In the genomic region with DNA sequence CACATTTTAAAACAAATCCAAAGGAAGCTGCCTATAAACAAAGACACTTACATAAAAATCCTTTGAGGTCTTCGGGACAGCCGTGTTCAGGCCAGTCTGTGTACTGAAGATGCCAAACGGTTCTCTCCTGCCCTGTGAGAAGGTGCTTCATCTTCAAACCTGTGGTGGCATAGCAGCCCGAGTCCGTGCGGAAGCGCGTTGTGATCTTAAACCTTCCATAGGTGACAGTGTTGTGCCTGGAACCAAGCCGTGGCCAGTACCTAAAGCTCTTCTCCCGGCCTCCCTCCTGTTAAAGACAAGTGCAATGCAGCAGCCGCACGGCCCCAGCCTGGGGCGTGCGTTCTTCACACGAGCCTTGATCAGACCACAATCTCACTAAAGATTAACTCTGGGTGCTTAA, we compare ENCODE assay signal across 22 mouse cellular contexts. TPM values are rescaled to one million over a fixed set of nuclear protein-coding genes. Genes with fewer than 3 reads are reported as not detected.
A peak's percentile ranks its signal among the peaks of the same experiment; 100 is the strongest.
DNase-seq lines count a peak whose midpoint lies in the region; ATAC-seq and TF ChIP-seq lines count a peak whose summit lies in the region.
"Had no signal": no experiment of that assay in that cellular context is flagged by ENCODE, and none has a peak within 500 bp of the region (broad histone marks: within the 10 kb centered on the region; RNA-seq: fewer than 3 reads in every experiment).

No protein-coding gene starts in this region.

- H3K27me3 ChIP-seq in heart, embryonic 10.5 days (ENCODE audit: insufficient read depth, poor library complexity, severe bottlenecking), result no peaks in the 10 kb centered on the region
- no peaks in the 10 kb centered on the region for H3K27me3 ChIP-seq in heart, adult 2 months (ENCODE audit: control insufficient read depth, insufficient read depth, low read length)
- H3K27me3 ChIP-seq in neural tube, embryonic 14.5 days (ENCODE audit: control insufficient read depth, insufficient read depth, low read length), result no peaks in the 10 kb centered on the region
- H3K27me3 ChIP-seq in neural tube, embryonic 15.5 days (replicated peaks), result no peaks in the 10 kb centered on the region
- H3K27me3 ChIP-seq: embryonic facial prominence, embryonic 13.5 days; embryonic facial prominence, embryonic 15.5 days; forebrain, embryonic 12.5 days had no signal

- 85% methylated on average over 15 of the region's 15 CpGs for WGBS in heart, embryonic 10.5 days
- WGBS in heart, adult 2 months, result 90% methylated on average over 15 of the region's 15 CpGs
- WGBS in neural tube, embryonic 14.5 days, result 77% methylated on average over 15 of the region's 15 CpGs
- WGBS in neural tube, embryonic 15.5 days, result 71% methylated on average over 15 of the region's 15 CpGs

- DNase-seq in heart, embryonic 10.5 days (ENCODE audit: low spot score), result peak; percentile 61
- DNase-seq in heart, adult 2 months, result no peak
- no peak for DNase-seq in thymus, postnatal 14 days
- DNase-seq: adrenal gland, adult 2 months; adrenal gland, postnatal 10 days; adrenal gland, postnatal 25 days; cerebellum, adult 11 months; cerebellum, adult 18-20 months; cerebellum, adult 8-10 months; cerebellum, adult 9-11 months; cerebellum, postnatal 14 days; cerebellum, postnatal 36 days; embryo, embryonic 11 days had no signal

- no peak overlapping the region for H3K9ac ChIP-seq in heart, adult 2 months (ENCODE audit: low read depth, low read length)
- H3K9ac ChIP-seq in neural tube, embryonic 14.5 days (replicated peaks; ENCODE audit: low read depth, low read length), result no peak overlapping the region
- no peak overlapping the region for H3K9ac ChIP-seq in neural tube, embryonic 15.5 days (replicated peaks)
- H3K9ac ChIP-seq: embryonic facial prominence, embryonic 13.5 days; embryonic facial prominence, embryonic 15.5 days; forebrain, embryonic 12.5 days had no signal

- intact Hi-C loops in heart, adult 2 months (cut with DNase I), result no loop called here

- H3K27ac ChIP-seq in heart, embryonic 10.5 days, result no peak overlapping the region
- H3K27ac ChIP-seq in heart, adult 2 months, result no peak overlapping the region
- H3K27ac ChIP-seq in neural tube, embryonic 14.5 days (ENCODE audit: low read depth, low read length), result no peak overlapping the region
- H3K27ac ChIP-seq in neural tube, embryonic 15.5 days (replicated peaks), result no peak overlapping the region
- H3K27ac ChIP-seq: embryonic facial prominence, embryonic 13.5 days; embryonic facial prominence, embryonic 15.5 days; forebrain, embryonic 10.5 days; forebrain, embryonic 12.5 days had no signal

- no peak overlapping the region for H3K4me3 ChIP-seq in heart, embryonic 10.5 days
- H3K4me3 ChIP-seq in heart, adult 2 months, result no peak overlapping the region
- no peak overlapping the region for H3K4me3 ChIP-seq in neural tube, embryonic 14.5 days (ENCODE audit: low read depth, low read length)
- H3K4me3 ChIP-seq in neural tube, embryonic 15.5 days (replicated peaks), result no peak overlapping the region
- H3K4me3 ChIP-seq: embryonic facial prominence, embryonic 13.5 days; embryonic facial prominence, embryonic 15.5 days; erythroblast, embryonic 14.5 days; forebrain, embryonic 10.5 days; forebrain, embryonic 12.5 days had no signal

- no peak for TF ChIP-seq CTCF in heart, adult 2 months (IDR thresholded peaks at IDR 0.05)

- H3K36me3 ChIP-seq in heart, embryonic 10.5 days, result peaks cover 51% of the 10 kb centered on the region
- H3K36me3 ChIP-seq in heart, adult 2 months (ENCODE audit: control insufficient read depth, insufficient read depth, low read length), result no peaks in the 10 kb centered on the region
- H3K36me3 ChIP-seq in neural tube, embryonic 14.5 days (ENCODE audit: control insufficient read depth, insufficient read depth, low read length), result no peaks in the 10 kb centered on the region
- peaks cover 9% of the 10 kb centered on the region; the same call in 1 of the 2 replicates for H3K36me3 ChIP-seq in neural tube, embryonic 15.5 days

- no peak for TF ChIP-seq EP300 in heart, adult 2 months (IDR thresholded peaks at IDR 0.05; ENCODE audit: insufficient read depth, low read depth, low read length)

- no peaks in the 10 kb centered on the region for H3K9me3 ChIP-seq in heart, embryonic 10.5 days
- H3K9me3 ChIP-seq in neural tube, embryonic 14.5 days (ENCODE audit: control insufficient read depth, low read length), result no peaks in the 10 kb centered on the region
- no peaks in the 10 kb centered on the region for H3K9me3 ChIP-seq in neural tube, embryonic 15.5 days (replicated peaks)
- H3K9me3 ChIP-seq: embryonic facial prominence, embryonic 13.5 days; embryonic facial prominence, embryonic 15.5 days; forebrain, embryonic 10.5 days; forebrain, embryonic 12.5 days had no signal

- no peak for TF ChIP-seq POLR2A in heart, adult 2 months (IDR thresholded peaks at IDR 0.05; ENCODE audit: insufficient read depth, low read depth, low read length)

- peak; percentile 58; the same call in 1 of the 2 replicates for ATAC-seq in neural tube, embryonic 14.5 days (ENCODE audit: low read depth)
- ATAC-seq in neural tube, embryonic 15.5 days (ENCODE audit: low FRiP score), result no peak
- ATAC-seq: forebrain, embryonic 14.5 days; forebrain, embryonic 16.5 days had no signal

- H3K4me2 ChIP-seq in neural tube, embryonic 14.5 days (ENCODE audit: low read depth, low read length), result no peak overlapping the region
- no peak overlapping the region for H3K4me2 ChIP-seq in neural tube, embryonic 15.5 days
- H3K4me2 ChIP-seq: embryonic facial prominence, embryonic 13.5 days; embryonic facial prominence, embryonic 15.5 days; forebrain, embryonic 12.5 days had no signal

- H3K4me1 ChIP-seq in heart, embryonic 10.5 days, result peaks cover 8% of the 10 kb centered on the region; the same call in 1 of the 2 replicates
- no peaks in the 10 kb centered on the region for H3K4me1 ChIP-seq in heart, adult 2 months (ENCODE audit: control insufficient read depth, insufficient read depth, low read length)
- H3K4me1 ChIP-seq in neural tube, embryonic 14.5 days (ENCODE audit: control insufficient read depth, insufficient read depth, low read length), result no peaks in the 10 kb centered on the region
- 0 out of 2 replicates have a peak, but pooled peaks cover under 1% of the 10 kb centered on the region for H3K4me1 ChIP-seq in neural tube, embryonic 15.5 days
- H3K4me1 ChIP-seq: embryonic facial prominence, embryonic 15.5 days; forebrain, embryonic 10.5 days; forebrain, embryonic 12.5 days had no signal

- H3K79me2 ChIP-seq in heart, adult 2 months (replicated peaks; ENCODE audit: control insufficient read depth, insufficient read depth, low read length), result no peaks in the 10 kb centered on the region

RNA-seq across cellular contexts. Expression of a gene that starts 51.9 kb away (rescaled TPM):
- 12.2 and 14.2 TPM in 2 replicates for polyA plus RNA-seq in heart, embryonic 10.5 days (2016; fragmentation: Nextera tagmentation; extraction: Ambion mirVana)
- 1 to 10 TPM; 5.2 to 6.5 TPM for total RNA-seq in heart, adult 2 months (2021)
- polyA plus RNA-seq in heart, adult 2 months (2012; rRNA removed), result 2.2 and 3.0 TPM in 2 replicates
- polyA plus RNA-seq in neural tube, embryonic 14.5 days (2014; fragmentation: Nextera tagmentation; extraction: Ambion mirVana), result 36.2 and 40.9 TPM in 2 replicates
- 29.4 and 34.9 TPM in 2 replicates for polyA plus RNA-seq in neural tube, embryonic 15.5 days (2015; fragmentation: Nextera tagmentation; extraction: Ambion mirVana)

RNA-seq across cellular contexts. Expression of a gene that starts 57.3 kb away (rescaled TPM):
- 9.0 and 9.3 TPM in 2 replicates for polyA plus RNA-seq in heart, embryonic 10.5 days (2016; fragmentation: Nextera tagmentation; extraction: Ambion mirVana)
- 10 to 100 TPM; 29.1 to 29.3 TPM for total RNA-seq in heart, adult 2 months (2021)
- 19.4 and 24.7 TPM in 2 replicates for polyA plus RNA-seq in heart, adult 2 months (2012; rRNA removed)
- 4.2 and 4.7 TPM in 2 replicates for polyA plus RNA-seq in neural tube, embryonic 14.5 days (2014; fragmentation: Nextera tagmentation; extraction: Ambion mirVana)
- polyA plus RNA-seq in neural tube, embryonic 15.5 days (2015; fragmentation: Nextera tagmentation; extraction: Ambion mirVana), result 3.4 and 4.6 TPM in 2 replicates
- polyA plus RNA-seq: erythroblast, embryonic 14.5 days had no signal
